Mouse (Mus musculus) midbrain, embryonic 11.5 days (tissue): ENCODE measurements around the gene Gpr137b. TPM values are rescaled to one million over a fixed set of nuclear protein-coding genes. Genes with fewer than 3 reads are reported as not detected.
A peak's percentile ranks its signal among the peaks of the same experiment; 100 is the strongest.
"Not testable (repeated sequence)": the region's sequence is repeated elsewhere in the genome, so short reads cannot be mapped to it uniquely, and the experiment has no call there.

Source experiments
- ATAC-seq: fragments of 200-750 bp; cut with Nextera tagmentation; 2 replicates; pipeline ENCODE4 v1.8.0; 2017; ENCODE audit warnings: moderate TSS enrichment, moderate library complexity; ENCODE audit not compliant: low FRiP score
- DNase-seq: peaks from one replicate; pipeline ENCODE4 v3.0.0; 2015; ENCODE audit warnings: low spot score; ENCODE audit errors: missing footprints
- H3K27ac ChIP-seq: fragments of 300-500 bp; sonication (generic); 2 replicates; pipeline ENCODE4 v1.5.1; 2014; ENCODE audit warnings: low read depth, low read length
- H3K27me3 ChIP-seq: fragments of 300-500 bp; sonication (generic); 2 replicates; pipeline ENCODE4 v1.6.1; 2014; ENCODE audit warnings: mild to moderate bottlenecking, low read length, moderate library complexity, mixed read lengths; ENCODE audit not compliant: control insufficient read depth, insufficient read depth
- H3K36me3 ChIP-seq: fragments of 300-500 bp; sonication (generic); 2 replicates; pipeline ENCODE4 v1.6.1; 2014; ENCODE audit warnings: mild to moderate bottlenecking, low read length, moderate library complexity, mixed read lengths; ENCODE audit not compliant: control insufficient read depth, insufficient read depth
- H3K4me1 ChIP-seq: fragments of 300-500 bp; sonication (generic); 2 replicates; pipeline ENCODE4 v1.6.1; 2014; ENCODE audit warnings: low read length; ENCODE audit not compliant: control insufficient read depth, insufficient read depth
- H3K4me2 ChIP-seq: fragments of 300-500 bp; sonication (generic); 2 replicates; pipeline ENCODE4 v1.6.1; 2014; ENCODE audit warnings: mild to moderate bottlenecking, moderate library complexity
- H3K4me3 ChIP-seq: fragments of 300-500 bp; sonication (generic); 2 replicates; pipeline ENCODE4 v1.5.1; 2014; ENCODE audit warnings: low read depth, low read length
- H3K9ac ChIP-seq: fragments of 300-500 bp; sonication (generic); 2 replicates; pipeline ENCODE4 v1.6.1; 2014; ENCODE audit warnings: low read length
- H3K9me3 ChIP-seq: fragments of 300-500 bp; sonication (generic); 2 replicates; pipeline ENCODE4 v1.6.1; 2016; ENCODE audit warnings: low read length; ENCODE audit not compliant: control insufficient read depth
- WGBS: fragments of 180-500 bp; shearing (Covaris S2); extraction: QIAGEN DNeasy Blood & Tissue Kit; methylation state at CpG from one replicate; pipeline ENCODE4 v1.1.7; 2014; 5-methylcytosine and 5-hydroxymethylcytosine counted together
- polyA plus RNA-seq: library from polyadenylated mRNA; unstranded; fragments of >200 nt; fragmentation: Nextera tagmentation; extraction: Ambion mirVana; gene quantifications from 2 replicates; pipeline ENCODE4 v1.2.1, GENCODE M21; 2014

The Gpr137b gene
- 25.4 and 25.6 TPM in 2 replicates for polyA plus RNA-seq

DNA sequence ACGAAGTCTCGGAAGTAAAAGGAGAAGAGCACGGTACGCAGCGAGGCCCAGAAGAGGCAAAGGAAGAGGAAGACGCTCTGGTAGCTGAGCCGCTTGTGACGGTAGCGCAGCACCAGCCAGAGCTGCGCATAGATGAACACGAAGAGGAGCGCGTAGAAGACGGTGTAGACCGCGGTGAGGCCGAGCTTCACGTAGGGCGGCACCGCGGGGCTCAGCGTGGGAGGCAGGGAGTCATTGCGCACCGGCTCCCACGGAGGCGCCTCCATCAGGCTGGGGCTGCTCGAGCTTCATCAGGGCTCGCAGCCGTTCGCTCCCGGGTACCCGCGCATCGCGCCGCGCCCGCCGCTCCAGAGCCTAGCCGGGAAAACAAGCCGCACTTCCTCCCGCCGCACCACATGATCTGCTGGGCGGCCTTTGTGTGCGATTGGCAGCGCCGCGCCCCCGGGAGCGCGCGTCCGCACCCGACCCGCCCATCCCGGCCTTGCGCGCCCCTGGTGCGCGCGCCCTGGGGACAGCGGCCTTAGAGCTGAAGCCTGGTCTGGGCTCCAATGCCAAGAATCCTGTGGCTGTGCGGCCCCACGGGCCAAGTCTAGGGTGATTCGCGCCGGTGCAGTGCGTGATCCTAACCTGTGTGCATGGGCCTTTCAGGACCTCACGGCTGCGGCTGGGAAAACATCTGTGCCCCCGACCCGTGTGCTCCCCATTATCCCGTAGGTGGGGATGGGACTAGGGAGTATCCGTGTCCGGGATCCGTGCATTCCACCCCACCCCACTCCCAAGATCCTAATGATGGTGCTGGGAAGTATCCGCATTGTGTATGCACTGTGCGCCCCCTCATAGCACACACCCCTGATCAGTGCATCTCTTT, at the start of gene Gpr137b:
Gene Gpr137b, minus strand, starts transcription at position 787 of the 868 bp plus-strand sequence.
- H3K4me1 ChIP-seq, H3K27me3 ChIP-seq, H3K27ac ChIP-seq, H3K9me3 ChIP-seq, H3K36me3 ChIP-seq: not testable (repeated sequence)
- DNase-seq: peak; percentile 93
- peak within 1 kb of the TSS; percentile 47; the same call in 1 of the 2 replicates for H3K9ac ChIP-seq
- peak within 1 kb of the TSS; percentile 36 for H3K4me3 ChIP-seq
- 0% methylated on average over 45 of the region's 78 CpGs for WGBS
- ATAC-seq: peak; percentile 89
- H3K4me2 ChIP-seq: peak within 1 kb of the TSS; percentile 43

DNA sequence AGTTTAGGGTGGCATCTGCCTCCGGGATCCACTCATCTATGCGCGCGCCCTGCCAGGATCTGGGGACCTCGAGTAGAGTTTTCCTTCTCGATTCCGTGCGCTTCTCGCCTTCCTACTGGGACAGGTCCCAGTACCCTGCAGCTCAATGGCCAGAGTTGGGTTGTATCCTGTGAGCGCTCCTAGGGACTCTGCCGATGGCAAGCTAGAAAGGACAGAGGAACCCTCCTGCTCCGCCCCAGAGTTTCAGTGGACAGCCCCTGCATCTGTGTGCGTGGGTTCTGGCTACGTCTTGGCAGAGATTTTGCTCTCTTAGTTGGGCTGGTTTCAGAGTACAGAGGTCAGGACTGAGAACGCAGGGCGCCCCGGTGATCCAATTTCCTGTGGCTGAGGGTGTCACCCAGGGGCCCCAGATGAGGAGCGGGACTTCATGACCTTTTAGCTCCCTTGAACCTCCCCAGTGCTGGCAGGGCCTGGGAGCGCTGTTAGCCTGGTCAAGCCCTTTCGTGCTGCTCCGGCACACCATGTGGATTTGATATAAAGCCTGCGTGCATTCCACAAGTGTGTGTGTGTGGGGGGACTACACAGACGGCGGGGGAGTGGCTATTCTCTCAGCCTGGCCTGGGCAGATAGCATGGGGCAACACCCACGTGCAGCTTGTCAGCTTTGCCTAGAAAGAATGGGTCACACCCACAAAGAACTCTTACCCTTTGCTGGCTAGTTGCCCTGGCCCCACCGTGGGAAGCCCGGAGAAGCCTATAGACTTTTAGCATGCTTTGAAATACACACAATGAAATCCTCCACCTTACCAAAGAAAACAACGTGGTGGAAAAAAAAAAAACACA, 44.5 kb upstream of the Gpr137b start:
- not testable (repeated sequence) for H3K36me3 ChIP-seq, H3K27ac ChIP-seq, H3K4me3 ChIP-seq, DNase-seq, H3K4me1 ChIP-seq, H3K9ac ChIP-seq, H3K27me3 ChIP-seq, H3K4me2 ChIP-seq, H3K9me3 ChIP-seq
- peak; percentile 53 for ATAC-seq
- 12% methylated on average over 12 of the region's 28 CpGs for WGBS

DNA sequence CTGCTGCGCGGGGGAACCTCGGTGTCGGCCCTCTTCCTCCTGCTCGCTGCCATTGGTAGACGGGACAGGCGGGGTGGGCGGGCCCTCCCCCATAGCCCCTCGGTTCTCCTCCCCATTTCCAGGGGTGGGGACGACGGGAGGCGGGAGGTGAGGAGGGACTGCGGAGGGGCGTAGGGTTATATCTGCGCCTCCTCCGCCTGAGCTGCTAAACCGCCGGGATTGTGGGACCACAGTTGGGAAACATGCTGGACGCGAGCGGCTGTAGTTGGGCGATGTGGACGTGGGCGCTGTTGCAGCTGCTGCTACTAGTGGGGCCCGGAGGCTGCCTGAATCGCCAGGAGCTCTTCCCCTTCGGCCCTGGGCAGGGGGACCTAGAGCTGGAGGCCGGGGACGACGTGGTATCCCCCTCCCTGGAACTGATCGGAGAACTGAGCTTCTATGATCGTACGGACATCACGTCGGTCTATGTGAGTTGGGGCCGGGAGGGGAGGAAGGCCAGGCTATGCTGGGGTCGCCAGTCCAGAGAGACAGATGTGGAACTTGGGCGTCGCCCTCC, 43.7 kb upstream of the Gpr137b start, which contains the start of gene Nid1:
Gene Nid1, plus strand, starts transcription at position 92 of the 556 bp plus-strand sequence.
- peak within 1 kb of the TSS; percentile 22; the same call in 1 of the 2 replicates for H3K4me2 ChIP-seq
- H3K4me1 ChIP-seq, H3K27me3 ChIP-seq, H3K9me3 ChIP-seq, H3K9ac ChIP-seq, DNase-seq, H3K27ac ChIP-seq, H3K36me3 ChIP-seq: not testable (repeated sequence)
- 0% methylated on average over 24 of the region's 39 CpGs for WGBS
- peak within 1 kb of the TSS; percentile 18; the same call in 1 of the 2 replicates for H3K4me3 ChIP-seq
- ATAC-seq: peak; percentile 68

DNA sequence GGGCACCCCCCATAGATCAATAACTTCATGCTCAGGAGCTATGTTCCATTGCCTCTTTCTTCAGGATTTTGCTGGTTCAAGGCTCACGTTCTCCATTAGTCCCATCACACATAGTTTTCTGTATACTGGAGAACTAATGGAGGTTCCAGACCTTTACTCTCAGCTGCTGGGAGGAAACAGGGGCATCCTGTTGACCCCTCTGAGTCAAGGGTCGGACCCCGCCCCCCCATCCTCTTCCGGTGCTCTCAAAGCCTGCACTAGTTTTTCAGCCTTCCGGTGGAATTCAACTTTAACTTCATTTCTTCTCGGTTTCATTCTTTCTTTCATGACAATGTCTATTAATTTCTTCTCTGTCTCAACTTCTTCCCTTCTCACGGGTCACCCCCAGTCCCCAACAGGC, 42.3 kb upstream of the Gpr137b start:
- H3K36me3 ChIP-seq, H3K9ac ChIP-seq, H3K27ac ChIP-seq, H3K4me2 ChIP-seq, H3K27me3 ChIP-seq, H3K4me1 ChIP-seq, DNase-seq, H3K9me3 ChIP-seq, ATAC-seq, H3K4me3 ChIP-seq: not testable (repeated sequence)
- WGBS: 90% methylated on average over 4 of the region's 7 CpGs

DNA sequence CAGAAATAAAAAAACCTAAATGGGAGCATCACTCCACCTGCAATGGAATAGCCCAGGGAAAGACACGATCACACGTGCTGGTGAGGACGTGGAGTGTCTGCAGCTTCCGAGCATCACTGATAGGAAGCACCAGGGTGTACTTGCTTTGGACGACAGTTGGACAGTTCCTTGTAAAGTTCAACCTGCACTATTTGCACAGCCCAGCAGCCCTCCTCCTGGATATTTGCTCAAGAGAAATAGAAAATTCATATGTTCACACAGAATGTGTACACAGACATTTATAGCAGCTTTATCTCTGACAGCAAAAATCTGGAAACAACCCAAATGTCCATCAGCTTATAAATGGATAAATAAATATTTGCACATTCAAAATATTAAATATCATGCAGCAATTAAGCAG, 29.5 kb upstream of the Gpr137b start:
- 56% methylated on average over 1 of the region's 5 CpGs for WGBS
- not testable (repeated sequence) for H3K4me3 ChIP-seq

DNA sequence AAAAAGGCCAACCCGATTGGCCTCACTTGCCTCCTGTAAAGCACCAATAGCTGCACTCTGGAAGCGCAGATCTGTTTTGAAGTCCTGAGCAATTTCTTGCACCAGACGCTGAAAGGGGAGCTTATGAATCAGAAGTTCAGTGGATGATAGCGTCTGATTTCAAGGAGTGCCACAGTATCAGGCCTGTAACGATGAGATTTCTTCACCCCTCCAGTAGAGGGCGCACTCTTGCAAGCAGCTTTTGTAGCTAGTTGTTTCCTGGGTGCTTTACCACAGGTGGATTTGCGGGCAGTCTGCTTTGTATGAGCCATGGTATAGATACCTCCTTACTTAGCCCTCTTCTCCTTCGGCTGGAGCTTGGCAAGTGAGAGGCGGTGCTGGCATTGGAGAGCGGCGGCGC, 25.0 kb upstream of the Gpr137b start:
- WGBS: 92% methylated on average over 6 of the region's 12 CpGs
- not testable (repeated sequence) for H3K4me1 ChIP-seq, H3K27ac ChIP-seq, H3K4me2 ChIP-seq, DNase-seq, H3K9ac ChIP-seq, H3K27me3 ChIP-seq, H3K4me3 ChIP-seq, H3K36me3 ChIP-seq, H3K9me3 ChIP-seq, ATAC-seq

More for the DNA sequence above, 29.5 kb upstream of the Gpr137b start:
- not testable (repeated sequence) for H3K27me3 ChIP-seq, H3K36me3 ChIP-seq, H3K4me1 ChIP-seq, H3K9me3 ChIP-seq, DNase-seq, ATAC-seq, H3K9ac ChIP-seq, H3K27ac ChIP-seq, H3K4me2 ChIP-seq

DNA sequence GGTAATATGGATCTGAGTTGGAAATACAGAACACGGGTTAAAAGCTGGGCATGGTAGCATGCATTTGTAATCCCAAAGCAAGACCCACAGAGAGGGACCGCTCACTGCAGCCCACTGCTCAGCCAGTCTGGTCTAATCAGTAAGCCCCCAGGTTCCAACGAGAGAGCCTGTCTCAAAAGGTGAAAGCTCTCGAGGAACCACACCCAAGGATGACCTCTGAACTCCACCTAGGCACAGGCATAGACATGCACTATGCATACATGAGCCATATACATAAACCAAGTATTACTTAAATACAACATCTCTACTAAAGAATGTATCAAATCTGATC, 22.2 kb upstream of the Gpr137b start:
- not testable (repeated sequence) for H3K27ac ChIP-seq, H3K4me3 ChIP-seq, H3K4me2 ChIP-seq, H3K9ac ChIP-seq, H3K27me3 ChIP-seq, H3K9me3 ChIP-seq, H3K36me3 ChIP-seq, H3K4me1 ChIP-seq, DNase-seq
- 75% methylated on average over 2 of the region's 4 CpGs for WGBS
- peak; percentile 66 for ATAC-seq

DNA sequence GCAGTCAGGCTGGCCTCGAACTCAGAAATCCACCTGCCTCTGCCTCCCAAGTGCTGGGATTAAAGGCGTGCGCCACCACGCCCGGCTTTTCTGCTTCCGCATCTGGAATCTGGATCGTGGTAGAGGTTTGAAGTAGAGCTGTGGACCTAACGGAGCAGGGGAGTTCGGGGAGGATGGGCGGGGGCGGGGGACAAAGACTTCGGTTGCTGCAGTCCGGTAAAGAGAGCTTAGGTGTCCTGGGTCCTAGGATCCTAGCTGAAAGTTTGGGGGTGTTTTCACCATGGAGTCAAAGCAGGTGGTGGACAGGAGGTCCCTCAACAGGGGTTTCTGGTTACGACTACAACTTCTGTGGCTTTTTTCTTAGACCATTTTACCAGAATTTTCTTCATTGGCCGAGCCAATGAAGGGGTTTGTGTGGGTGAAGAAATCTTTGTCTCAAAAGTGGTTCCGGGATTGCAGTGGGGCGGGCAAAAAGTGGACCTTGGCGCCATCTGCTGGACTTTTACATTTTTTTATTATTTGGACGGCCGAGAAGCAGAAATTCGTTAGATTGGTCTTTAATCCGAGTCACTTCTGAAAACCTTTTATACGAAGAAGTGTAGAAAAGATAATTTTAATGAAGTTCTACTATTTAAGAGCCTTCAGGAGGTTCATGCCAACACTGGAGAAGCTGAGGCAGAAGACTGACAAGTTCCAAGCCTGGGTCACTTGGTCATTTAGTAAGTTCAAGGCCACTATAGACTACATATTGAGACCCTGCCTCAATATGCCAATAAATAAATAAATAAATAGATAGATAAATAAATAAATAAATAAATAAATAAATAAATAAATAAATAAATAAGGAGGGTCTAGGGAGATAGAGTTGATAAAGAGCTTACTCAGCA, 21.5 kb upstream of the Gpr137b start:
- H3K4me3 ChIP-seq, H3K27ac ChIP-seq, H3K4me2 ChIP-seq, H3K4me1 ChIP-seq, H3K36me3 ChIP-seq, H3K9me3 ChIP-seq, H3K27me3 ChIP-seq, H3K9ac ChIP-seq: not testable (repeated sequence)
- WGBS: 44% methylated on average over 23 of the region's 23 CpGs
- DNase-seq: peak; percentile 96
- peak; percentile 82 for ATAC-seq
